Mouse (Mus musculus) embryonic facial prominence, embryonic 11.5 days (tissue): ENCODE data around the gene Fars2. TPM values are rescaled to one million over a fixed set of nuclear protein-coding genes. Genes with fewer than 3 reads are reported as not detected.
"Not testable (repeated sequence)": the region's sequence is repeated elsewhere in the genome, so short reads cannot be mapped to it uniquely, and the experiment has no call there.

Experiments used
- ATAC-seq: fragments of 200-750 bp; cut with Nextera tagmentation; replicated peaks from 2 replicates; pipeline ENCODE4 v1.8.0; 2017; ENCODE audit warnings: low read depth; ENCODE audit not compliant: insufficient number of reproducible peaks, low FRiP score, low TSS enrichment
- DNase-seq: peaks from one replicate; pipeline ENCODE4 v3.0.0-alpha.2; 2015; ENCODE audit warnings: low spot score
- H3K27ac ChIP-seq: fragments of 300-500 bp; sonication (generic); replicated peaks from 2 replicates; pipeline ENCODE4 v1.5.1; 2014; ENCODE audit warnings: mild to moderate bottlenecking, low read depth, low read length, control low read depth
- H3K27me3 ChIP-seq: fragments of 300-500 bp; sonication (generic); 2 replicates; pipeline ENCODE4 v1.6.1; 2014; ENCODE audit warnings: mild to moderate bottlenecking, low read length, moderate library complexity, mixed read lengths; ENCODE audit not compliant: control insufficient read depth, insufficient read depth
- H3K36me3 ChIP-seq: fragments of 300-500 bp; sonication (generic); replicated peaks from 2 replicates; pipeline ENCODE4 v1.6.1; 2014; ENCODE audit warnings: low read depth, mild to moderate bottlenecking, low read length, moderate library complexity, mixed read lengths; ENCODE audit not compliant: control insufficient read depth, insufficient read depth
- H3K4me1 ChIP-seq: fragments of 300-500 bp; sonication (generic); 2 replicates; pipeline ENCODE4 v1.6.1; 2014; ENCODE audit warnings: low read length, mixed read lengths; ENCODE audit not compliant: control insufficient read depth, insufficient read depth
- H3K4me2 ChIP-seq: fragments of 300-500 bp; sonication (generic); 2 replicates; pipeline ENCODE4 v1.6.1; 2014; ENCODE audit warnings: low read depth, mild to moderate bottlenecking, control low read depth, low read length, moderate library complexity
- H3K4me3 ChIP-seq: fragments of 300-500 bp; sonication (generic); 2 replicates; pipeline ENCODE4 v1.5.1; 2014; ENCODE audit warnings: low read depth, low read length, control low read depth
- H3K9ac ChIP-seq: fragments of 300-500 bp; sonication (generic); replicated peaks from 2 replicates; pipeline ENCODE4 v1.6.1; 2014; ENCODE audit warnings: mild to moderate bottlenecking, control low read depth, low read length
- H3K9me3 ChIP-seq: fragments of 300-500 bp; sonication (generic); replicated peaks from 2 replicates; pipeline ENCODE4 v1.6.1; 2016; ENCODE audit warnings: mild to moderate bottlenecking, low read length, inconsistent platforms, mixed read lengths; ENCODE audit not compliant: control insufficient read depth
- WGBS: fragments of 180-500 bp; shearing (Covaris S2); extraction: QIAGEN DNeasy Blood & Tissue Kit; methylation state at CpG from one replicate; pipeline ENCODE4 v1.1.7; 2014; 5-methylcytosine and 5-hydroxymethylcytosine counted together
- polyA plus RNA-seq: library from polyadenylated mRNA; unstranded; fragments of >200 nt; fragmentation: Nextera tagmentation; extraction: Ambion mirVana; gene quantifications from 2 replicates; pipeline ENCODE4 v1.2.1, GENCODE M21; 2014

The Fars2 gene
- polyA plus RNA-seq, 1 experiment from 2014 or later, result 28.1 TPM

GRCm38 (mm10) chr13:36330542-36330941, 213.3 kb downstream of the Fars2 start:
- ATAC-seq (no peak), DNase-seq (no peak)
- H3K27ac ChIP-seq, result no peak overlapping the region
- no peaks in the 10 kb centered on the region for H3K9me3 ChIP-seq
- no peak overlapping the region for H3K9ac ChIP-seq
- no peak overlapping the region for H3K4me3 ChIP-seq
- no peaks in the 10 kb centered on the region for H3K27me3 ChIP-seq
- no peaks in the 10 kb centered on the region for H3K36me3 ChIP-seq
- 79% methylated on average over 3 of the region's 3 CpGs for WGBS
- H3K4me2 ChIP-seq, result no peak overlapping the region
- no peaks in the 10 kb centered on the region for H3K4me1 ChIP-seq

- H3K4me3 ChIP-seq, result no peak overlapping the region
- no peak overlapping the region for H3K9ac ChIP-seq
- H3K4me1 ChIP-seq, result no peaks in the 10 kb centered on the region
- no peak for DNase-seq
- no peaks in the 10 kb centered on the region for H3K27me3 ChIP-seq
- 76% methylated on average over 5 of the region's 5 CpGs for WGBS
- H3K27ac ChIP-seq, result no peak overlapping the region
- ATAC-seq, result no peak
- no peaks in the 10 kb centered on the region for H3K36me3 ChIP-seq
- H3K9me3 ChIP-seq, result no peaks in the 10 kb centered on the region
- H3K4me2 ChIP-seq, result no peak overlapping the region
Measured at GRCm38 (mm10) chr13:36334748-36335147, 217.5 kb downstream of the Fars2 start.

- Histone ChIP-seq H3K4me1 (no peaks in the 10 kb centered on the region), H3K36me3 (no peaks in the 10 kb centered on the region), H3K4me3 (no peak overlapping the region), H3K4me2 (no peak overlapping the region), H3K27ac (no peak overlapping the region), H3K27me3 (no peaks in the 10 kb centered on the region), H3K9ac (no peak overlapping the region), H3K9me3 (no peaks in the 10 kb centered on the region)
- DNase-seq, result no peak
- WGBS, result 78% methylated on average over 11 of the region's 11 CpGs
- ATAC-seq, result no peak
Measured at GRCm38 (mm10) chr13:36351529-36351928, 234.3 kb downstream of the Fars2 start.

- H3K4me3 ChIP-seq, result no peak overlapping the region
- WGBS, result 90% methylated on average over 4 of the region's 4 CpGs
- H3K27ac ChIP-seq, result no peak overlapping the region
- no peaks in the 10 kb centered on the region for H3K4me1 ChIP-seq
- no peaks in the 10 kb centered on the region for H3K9me3 ChIP-seq
- H3K27me3 ChIP-seq, result no peaks in the 10 kb centered on the region
- H3K9ac ChIP-seq, result no peak overlapping the region
- DNase-seq (no peak), ATAC-seq (no peak)
- H3K4me2 ChIP-seq, result no peak overlapping the region
- H3K36me3 ChIP-seq, result no peaks in the 10 kb centered on the region
Measured at GRCm38 (mm10) chr13:36357469-36357868, 240.3 kb downstream of the Fars2 start.

- Histone ChIP-seq H3K4me2 (no peak overlapping the region), H3K9ac (no peak overlapping the region), H3K4me1 (no peaks in the 10 kb centered on the region), H3K27me3 (no peaks in the 10 kb centered on the region), H3K9me3 (no peaks in the 10 kb centered on the region), H3K36me3 (no peaks in the 10 kb centered on the region), H3K4me3 (no peak overlapping the region), H3K27ac (no peak overlapping the region)
- DNase-seq (no peak), ATAC-seq (no peak)
- WGBS, result 85% methylated on average over 3 of the region's 3 CpGs
Measured at GRCm38 (mm10) chr13:36361419-36361818, 244.2 kb downstream of the Fars2 start.

GRCm38 (mm10) chr13:36365719-36366118, 248.5 kb downstream of the Fars2 start:
- 94% methylated on average over 5 of the region's 5 CpGs for WGBS
- not testable (repeated sequence) for H3K4me3 ChIP-seq, DNase-seq

GRCm38 (mm10) chr13:36366304-36366703, 249.1 kb downstream of the Fars2 start:
- Histone ChIP-seq H3K9me3 (no peaks in the 10 kb centered on the region), H3K4me2 (no peak overlapping the region), H3K27ac (no peak overlapping the region), H3K27me3 (no peaks in the 10 kb centered on the region), H3K4me3 (no peak overlapping the region), H3K4me1 (no peaks in the 10 kb centered on the region), H3K9ac (no peak overlapping the region), H3K36me3 (no peaks in the 10 kb centered on the region)
- no peak for ATAC-seq
- WGBS, result 93% methylated on average over 6 of the region's 6 CpGs
- no peak for DNase-seq

More at GRCm38 (mm10) chr13:36365719-36366118, 248.5 kb downstream of the Fars2 start:
- H3K27me3 ChIP-seq, H3K9ac ChIP-seq, H3K4me2 ChIP-seq, H3K9me3 ChIP-seq, H3K27ac ChIP-seq, H3K4me1 ChIP-seq, H3K36me3 ChIP-seq, ATAC-seq: not testable (repeated sequence)

- H3K36me3 ChIP-seq, result no peaks in the 10 kb centered on the region
- H3K4me1 ChIP-seq, result no peaks in the 10 kb centered on the region
- no peak overlapping the region for H3K4me3 ChIP-seq
- ATAC-seq (no peak), DNase-seq (no peak)
- no peaks in the 10 kb centered on the region for H3K9me3 ChIP-seq
- H3K4me2 ChIP-seq, result no peak overlapping the region
- no peak overlapping the region for H3K9ac ChIP-seq
- H3K27ac ChIP-seq, result no peak overlapping the region
- no peaks in the 10 kb centered on the region for H3K27me3 ChIP-seq
Measured at GRCm38 (mm10) chr13:36367712-36368491, 250.7 kb downstream of the Fars2 start.
